Mouse (Mus musculus) embryonic fibroblast, embryonic 13.5 days (primary cell): ENCODE data around the gene Cacna1c.

Experiments used
- CTCF ChIP-seq: IDR thresholded peaks from 2 replicates; pipeline ENCODE4 v1.5.1; 2011; ENCODE audit warnings: mild to moderate bottlenecking, control low read depth, low read length, moderate library complexity, borderline replicate concordance; ENCODE audit not compliant: insufficient read depth
- POLR2A ChIP-seq: IDR thresholded peaks from 2 replicates; pipeline ENCODE4 v1.6.1; 2011; ENCODE audit warnings: low read depth, mild to moderate bottlenecking, control low read depth, low read length, moderate library complexity

- TF ChIP-seq POLR2A (no peak), CTCF (no peak)
These were observed 8.1 kb upstream of the Cacna1c start for GRCm38 (mm10) chr6:119204286-119204685.
